Mouse (Mus musculus) liver, postnatal 0 days (tissue): Measurements from ENCODE around the gene Tmem167b. TPM values are rescaled to one million over a fixed set of nuclear protein-coding genes. Genes with fewer than 3 reads are reported as not detected.

Experiments used
- ATAC-seq: fragments of 200-750 bp; cut with Nextera tagmentation; 2 replicates; pipeline ENCODE4 v1.8.0; 2017; ENCODE audit warnings: mild to moderate bottlenecking, moderate library complexity
- DNase-seq: peaks from one replicate; pipeline ENCODE4 v3.0.0-alpha.2; 2016
- H3K27ac ChIP-seq: fragments of 300-500 bp; sonication (generic); 2 replicates; pipeline ENCODE4 v1.5.1; 2014; ENCODE audit warnings: antibody characterized with exemption, moderate library complexity, mild to moderate bottlenecking, low read depth
- H3K27me3 ChIP-seq: fragments of 300-500 bp; sonication (generic); 2 replicates; pipeline ENCODE4 v1.6.1; 2014; ENCODE audit warnings: low read length, control low read depth, mixed read lengths; ENCODE audit not compliant: insufficient read depth
- H3K36me3 ChIP-seq: fragments of 300-500 bp; sonication (generic); replicated peaks from 2 replicates; pipeline ENCODE4 v1.6.1; 2014; ENCODE audit warnings: mild to moderate bottlenecking, control low read depth, low read length, moderate library complexity, mixed read lengths; ENCODE audit not compliant: insufficient read depth
- H3K4me1 ChIP-seq: fragments of 300-500 bp; sonication (generic); 2 replicates; pipeline ENCODE4 v1.6.1; 2014; ENCODE audit warnings: antibody characterized with exemption, mild to moderate bottlenecking, control low read depth; ENCODE audit not compliant: insufficient read depth
- H3K4me2 ChIP-seq: fragments of 300-500 bp; sonication (generic); 2 replicates; pipeline ENCODE4 v1.6.1; 2014; ENCODE audit warnings: low read depth, mild to moderate bottlenecking, low read length, moderate library complexity, mixed read lengths
- H3K4me3 ChIP-seq: fragments of 300-500 bp; sonication (generic); 2 replicates; pipeline ENCODE4 v1.5.1; 2014; ENCODE audit warnings: low read depth, low read length
- H3K9ac ChIP-seq: fragments of 300-500 bp; sonication (generic); replicated peaks from 2 replicates; pipeline ENCODE4 v1.6.1; 2014; ENCODE audit warnings: mild to moderate bottlenecking, moderate library complexity
- H3K9me3 ChIP-seq: fragments of 300-500 bp; sonication (generic); 2 replicates; pipeline ENCODE4 v1.6.1; 2016; ENCODE audit warnings: mild to moderate bottlenecking, control low read depth, low read length, mixed read lengths
- CTCF ChIP-seq: sonication (generic); IDR thresholded peaks from 2 replicates; pipeline ENCODE4 v1.5.1; 2016; ENCODE audit warnings: antibody characterized with exemption, low read depth
- EP300 ChIP-seq: IDR thresholded peaks from 2 replicates; pipeline ENCODE4 v1.6.1; 2016; ENCODE audit warnings: antibody characterized with exemption, low read depth, mild to moderate bottlenecking
- WGBS: fragments of 180-500 bp; shearing (Covaris S2); extraction: QIAGEN DNeasy Blood & Tissue Kit; methylation state at CpG from one replicate; pipeline ENCODE4 v1.1.7; 2014; ENCODE audit not compliant: insufficient replicate concordance; 5-methylcytosine and 5-hydroxymethylcytosine counted together
- polyA plus RNA-seq: library from polyadenylated mRNA; unstranded; fragments of >200 nt; fragmentation: Nextera tagmentation; extraction: Ambion mirVana; gene quantifications from 2 replicates; pipeline ENCODE4 v1.2.1, GENCODE M21; 2015

The Tmem167b gene
- polyA plus RNA-seq, result 11.1 and 12.6 TPM in 2 replicates

DNA sequence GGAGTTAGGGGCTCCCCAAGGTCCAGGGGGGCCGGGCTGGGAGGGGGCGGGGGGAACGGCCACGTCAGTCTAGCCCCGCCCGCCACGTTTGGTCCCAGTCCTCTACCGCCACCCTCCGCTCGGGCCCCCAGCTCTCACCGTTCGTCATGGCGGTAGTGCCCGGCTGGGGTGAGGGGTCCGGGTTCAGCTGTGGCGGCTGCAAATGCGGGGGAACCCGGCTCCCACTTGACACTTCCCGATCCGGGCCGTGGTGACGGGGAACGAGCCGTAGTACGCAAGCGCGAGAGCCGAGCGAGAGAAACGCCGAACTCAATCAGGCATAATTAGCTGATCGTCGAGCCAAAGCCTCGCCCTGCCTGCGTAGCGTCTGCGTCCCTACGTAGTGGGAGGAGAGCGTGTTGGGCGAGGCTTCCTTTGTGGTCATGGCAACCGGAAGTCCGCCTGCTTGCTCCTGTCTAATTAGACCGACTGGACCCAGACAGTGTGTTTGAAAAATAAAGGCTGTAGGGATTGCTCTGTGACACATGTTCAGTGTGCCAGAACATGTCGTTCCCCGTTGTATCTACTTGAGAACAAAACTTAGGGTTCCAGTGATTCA, at the start of gene Tmem167b:
Tmem167b (minus strand) TSS at position 334 of the 598 bp plus-strand sequence.
- H3K9ac ChIP-seq, result peak within 1 kb of the TSS; percentile 95
- WGBS, result under 1% methylated on average over 45 of the region's 45 CpGs
- ATAC-seq (peak; percentile 97), DNase-seq (peak; percentile 96)
- no peaks in the 10 kb centered on the region for H3K9me3 ChIP-seq
- TF ChIP-seq CTCF (no peak), EP300 (no peak)
- H3K27me3 ChIP-seq, result no peaks in the 10 kb centered on the region
- H3K4me2 ChIP-seq, result peak within 1 kb of the TSS; percentile 96
- H3K4me3 ChIP-seq, result peak within 1 kb of the TSS; percentile 95
- peak within 1 kb of the TSS; percentile 97 for H3K27ac ChIP-seq
- peaks cover 13% of the 10 kb centered on the region for H3K4me1 ChIP-seq
- H3K36me3 ChIP-seq, result peaks cover 31% of the 10 kb centered on the region

DNA sequence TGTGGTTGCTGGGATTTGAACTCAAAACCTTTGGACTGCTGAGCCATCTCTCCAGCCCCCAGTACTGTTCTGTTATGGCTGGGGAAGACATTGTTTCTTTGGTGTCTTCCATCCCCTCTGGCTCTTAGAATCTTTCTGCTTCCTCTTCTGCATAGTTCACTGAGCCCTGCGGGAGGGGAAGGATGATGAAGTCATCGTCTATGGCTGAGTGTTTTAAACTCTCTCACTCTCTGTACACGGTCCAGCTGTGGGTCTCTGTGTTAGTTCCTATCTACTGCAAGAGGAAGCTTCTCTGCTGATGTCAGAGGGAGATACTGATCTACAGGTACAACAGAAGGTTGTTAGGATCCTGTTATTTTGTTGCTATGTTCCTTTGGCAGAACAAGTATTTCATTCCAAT, 46.6 kb upstream of the Tmem167b start:
- H3K4me3 ChIP-seq, result no peak overlapping the region
- TF ChIP-seq EP300, result no peak
- no peak for TF ChIP-seq CTCF
- no peak overlapping the region for H3K9ac ChIP-seq
- DNase-seq, result no peak
- no peak for ATAC-seq
- no peaks in the 10 kb centered on the region for H3K36me3 ChIP-seq
- WGBS, result 43% methylated on average over 3 of the region's 3 CpGs
- no peaks in the 10 kb centered on the region for H3K9me3 ChIP-seq
- no peaks in the 10 kb centered on the region for H3K27me3 ChIP-seq
- no peaks in the 10 kb centered on the region for H3K4me1 ChIP-seq
- no peak overlapping the region for H3K4me2 ChIP-seq
- H3K27ac ChIP-seq, result no peak overlapping the region

GRCm38 (mm10) chr3:108591530-108592522, 29.6 kb upstream of the Tmem167b start:
- no peaks in the 10 kb centered on the region for H3K36me3 ChIP-seq
- H3K4me3 ChIP-seq, result peak overlapping the region; percentile 75
- ATAC-seq (peak; percentile 73; the same call in 1 of the 2 replicates), DNase-seq (no peak)
- peaks cover 8% of the 10 kb centered on the region for H3K4me1 ChIP-seq
- no peaks in the 10 kb centered on the region for H3K9me3 ChIP-seq
- H3K9ac ChIP-seq, result peak overlapping the region; percentile 66
- no peak for TF ChIP-seq CTCF
- TF ChIP-seq EP300, result no peak
- peak overlapping the region; percentile 31 for H3K27ac ChIP-seq
- H3K27me3 ChIP-seq, result no peaks in the 10 kb centered on the region
- peak overlapping the region; percentile 95 for H3K4me2 ChIP-seq
- WGBS, result under 1% methylated on average over 58 of the region's 61 CpGs

- 4% methylated on average over 40 of the region's 44 CpGs for WGBS
- Histone ChIP-seq H3K36me3 (no peaks in the 10 kb centered on the region), H3K4me2 (peak within 1 kb of the TSS; percentile 95), H3K27me3 (no peaks in the 10 kb centered on the region), H3K9ac (peak within 1 kb of the TSS; percentile 66), H3K9me3 (no peaks in the 10 kb centered on the region), H3K4me1 (peaks cover 8% of the 10 kb centered on the region), H3K4me3 (peak within 1 kb of the TSS; percentile 75), H3K27ac (peak within 1 kb of the TSS; percentile 31)
- ATAC-seq, result peak; percentile 100
- DNase-seq, result peak; percentile 98
- TF ChIP-seq CTCF (no peak), EP300 (no peak)
Observed at GRCm38 (mm10) chr3:108590786-108591529, 28.7 kb upstream of the Tmem167b start, which contains the start of gene Wdr47. Gene Wdr47, plus strand, starts transcription at chr3:108591279.

- Histone ChIP-seq H3K9me3 (no peaks in the 10 kb centered on the region), H3K9ac (no peak overlapping the region), H3K4me2 (no peak overlapping the region), H3K4me3 (no peak overlapping the region), H3K27ac (no peak overlapping the region), H3K4me1 (peaks cover 8% of the 10 kb centered on the region), H3K27me3 (no peaks in the 10 kb centered on the region), H3K36me3 (no peaks in the 10 kb centered on the region)
- TF ChIP-seq CTCF (no peak), EP300 (no peak)
- ATAC-seq (no peak), DNase-seq (no peak)
- WGBS, result 65% methylated on average over 2 of the region's 2 CpGs
Observed at GRCm38 (mm10) chr3:108588446-108588845, 26.2 kb upstream of the Tmem167b start.

GRCm38 (mm10) chr3:108584580-108584979, 22.3 kb upstream of the Tmem167b start:
- Histone ChIP-seq H3K36me3 (no peaks in the 10 kb centered on the region), H3K27ac (no peak overlapping the region), H3K9me3 (no peaks in the 10 kb centered on the region), H3K4me3 (no peak overlapping the region), H3K9ac (no peak overlapping the region), H3K4me2 (no peak overlapping the region), H3K4me1 (no peaks in the 10 kb centered on the region), H3K27me3 (no peaks in the 10 kb centered on the region)
- no peak for TF ChIP-seq EP300
- TF ChIP-seq CTCF, result no peak
- ATAC-seq (no peak), DNase-seq (no peak)
- 61% methylated on average over 4 of the region's 4 CpGs for WGBS
